19 mouse cellular contexts compared by ENCODE assay signal in the genomic region with DNA sequence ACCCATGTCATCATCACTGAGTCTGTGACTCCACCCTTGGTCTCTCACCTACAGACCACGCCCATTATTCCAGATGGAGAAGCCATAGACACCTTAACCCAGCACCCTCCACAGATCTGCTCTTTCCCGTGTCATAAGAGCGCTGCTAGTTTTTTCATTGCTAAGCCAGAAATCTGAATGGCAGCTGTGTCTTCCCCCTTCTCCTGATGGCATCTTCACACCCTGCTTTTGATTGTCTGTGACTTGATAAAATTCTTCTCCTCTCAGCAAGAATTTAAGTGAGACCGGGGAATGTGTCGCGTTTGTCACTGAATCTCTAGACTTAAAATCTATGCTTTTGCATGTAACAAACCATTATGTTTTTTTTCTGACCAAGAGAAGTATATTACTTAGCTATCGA.
"Had no signal": no experiment of that assay in that cellular context is flagged by ENCODE, and none has a peak within 500 bp of the region (broad histone marks: within the 10 kb centered on the region; RNA-seq: fewer than 3 reads in every experiment).

No protein-coding gene starts in this region.

- H3K4me3 ChIP-seq: midbrain, embryonic 10.5 days; midbrain, embryonic 12.5 days; myocyte; neural tube, embryonic 13.5 days; neural tube, embryonic 15.5 days had no signal

- H3K9me3 ChIP-seq: midbrain, embryonic 10.5 days; midbrain, embryonic 12.5 days; neural tube, embryonic 13.5 days; neural tube, embryonic 15.5 days had no signal

- DNase-seq: lung, adult 18-20 months; lung, embryonic 14.5 days; lung, postnatal 10 days; lung, postnatal 4 days; midbrain, embryonic 14.5 days; retina, postnatal 1 day; right cerebral cortex, adult 18-20 months; right cerebral cortex, postnatal 25 days; right cerebral cortex, postnatal 4 days; spleen, adult 18-20 months; thymus, adult 18-20 months; thymus, postnatal 25 days; thymus, postnatal 4 days had no signal

- H3K9ac ChIP-seq: lung, embryonic 14.5 days; midbrain, embryonic 12.5 days; neural tube, embryonic 13.5 days; neural tube, embryonic 15.5 days had no signal

- H3K4me2 ChIP-seq: lung, embryonic 14.5 days; midbrain, embryonic 12.5 days; neural tube, embryonic 13.5 days; neural tube, embryonic 15.5 days had no signal

- ATAC-seq: midbrain, embryonic 16.5 days had no signal

- H3K36me3 ChIP-seq: midbrain, embryonic 10.5 days; midbrain, embryonic 12.5 days; neural tube, embryonic 13.5 days; neural tube, embryonic 15.5 days had no signal

- H3K4me1 ChIP-seq: midbrain, embryonic 10.5 days; midbrain, embryonic 12.5 days; neural tube, embryonic 13.5 days; neural tube, embryonic 15.5 days had no signal

- H3K27me3 ChIP-seq: midbrain, embryonic 12.5 days; neural tube, embryonic 13.5 days; neural tube, embryonic 15.5 days had no signal

- H3K27ac ChIP-seq: midbrain, embryonic 10.5 days; midbrain, embryonic 12.5 days; neural tube, embryonic 13.5 days; neural tube, embryonic 15.5 days had no signal
